Mouse (Mus musculus) granulocyte monocyte progenitor cell, adult 5-6 weeks (primary cell): ENCODE data around the gene Pmm1. TPM values are rescaled to one million over a fixed set of nuclear protein-coding genes. Genes with fewer than 3 reads are reported as not detected.

Experiments used
- ATAC-seq: replicated peaks from 2 replicates; pipeline ENCODE4 v1.8.0; 2016; ENCODE audit warnings: mild to moderate bottlenecking, moderate TSS enrichment, inconsistent platforms; ENCODE audit not compliant: poor library complexity, severe bottlenecking
- total RNA-seq, 2 experiments: library from RNA; stranded (forward) in 1 of 2; stranded (reverse) in 1 of 2; fragments of 200-712, 200-1000 nt in 1 of 2; fragments of >200 nt in 1 of 2; fragmentation: Nextera tagmentation in 1 of 2; gene quantifications; 2 replicates each; pipeline ENCODE4 v1.2.3; 2014 to 2017

The Pmm1 gene
- total RNA-seq, 2 experiments from 2014 or later: 19.5 to 32.7 TPM

DNA sequence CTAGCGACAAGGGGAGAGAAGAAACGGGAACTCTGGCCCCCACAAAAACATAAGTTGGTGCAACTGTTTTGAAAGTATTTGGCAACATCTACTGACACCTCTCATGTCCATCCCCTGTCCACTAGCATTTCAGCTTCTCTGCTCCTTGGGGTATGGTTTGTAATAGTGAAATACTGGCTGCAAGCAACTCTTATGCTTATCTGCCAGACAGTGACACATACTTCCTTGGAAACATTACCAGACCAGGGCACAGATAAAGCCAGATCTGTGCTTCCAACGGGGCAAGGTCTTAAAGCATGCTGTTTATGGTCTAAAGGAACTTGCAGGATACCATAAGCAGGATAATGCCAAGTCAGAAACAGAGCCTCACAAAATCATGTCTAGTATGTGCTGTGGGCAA, 1.8 kb downstream of the Pmm1 start:
- ATAC-seq: peak; percentile 23

- no peak for ATAC-seq
These were observed 3.1 kb downstream of the Pmm1 start for GRCm38 (mm10) chr15:81957598-81957997.

DNA sequence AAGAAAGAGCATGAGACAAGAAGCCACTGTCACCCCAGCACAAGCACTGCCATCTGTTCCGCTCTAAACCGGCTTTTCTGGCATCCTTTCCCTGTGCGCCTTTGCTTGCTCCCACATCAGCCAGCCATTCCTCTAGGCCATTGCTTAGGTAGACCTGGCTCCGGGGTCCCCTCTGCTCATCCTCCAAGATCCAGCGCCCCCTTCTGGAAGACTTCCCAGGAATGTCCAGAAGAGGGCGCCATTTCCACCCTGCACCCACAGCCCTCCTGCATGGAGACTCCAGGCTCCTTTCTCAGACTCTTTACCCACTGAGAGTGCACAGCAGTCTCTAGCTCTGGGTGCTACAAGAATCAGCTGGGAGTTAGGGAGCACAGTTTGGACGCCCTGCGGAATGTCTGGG, 4.3 kb downstream of the Pmm1 start:
- peak; percentile 16; the same call in 1 of the 2 replicates for ATAC-seq

DNA sequence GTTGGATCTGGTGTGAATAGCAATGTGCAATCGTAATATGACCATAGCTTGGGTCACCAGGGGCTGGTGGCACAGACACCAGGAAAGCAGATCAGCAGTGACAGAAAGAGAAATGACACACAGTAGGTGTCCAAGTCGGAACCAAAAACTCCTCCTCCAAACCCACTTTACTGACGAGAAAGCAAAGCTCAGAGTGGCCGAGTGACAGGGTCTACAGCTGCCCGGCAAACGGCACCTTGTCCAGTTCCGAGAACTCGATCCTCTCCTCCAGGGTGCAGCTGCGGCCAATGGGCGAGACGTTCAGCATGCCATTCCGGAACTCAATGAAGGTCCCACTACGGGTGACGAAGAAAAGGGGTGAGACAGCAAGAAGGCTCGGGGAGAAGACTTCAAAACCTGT, 5.3 kb downstream of the Pmm1 start:
- no peak for ATAC-seq

- no peak for ATAC-seq
These were observed 6.0 kb downstream of the Pmm1 start for GRCm38 (mm10) chr15:81954716-81955115.

DNA sequence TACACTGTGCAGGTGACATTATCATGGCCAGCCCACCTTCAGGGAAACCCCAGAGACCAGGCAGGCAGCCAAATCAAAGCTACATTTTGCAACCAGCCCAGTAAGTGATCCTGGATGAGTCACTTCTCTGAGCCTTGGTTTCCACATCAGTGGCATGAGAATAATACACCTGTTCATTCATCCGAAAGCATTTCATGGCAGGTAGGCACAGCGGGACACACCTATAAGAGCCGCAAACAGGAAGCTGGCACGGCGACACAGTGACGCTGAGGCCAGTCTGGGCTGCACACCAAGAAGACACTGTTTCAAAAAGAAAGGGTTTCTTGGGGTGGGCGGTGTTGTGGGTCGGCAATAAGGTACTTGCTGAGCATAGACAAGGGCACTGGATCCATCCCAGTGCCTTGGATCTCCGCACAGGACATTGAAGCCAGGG, 6.6 kb downstream of the Pmm1 start:
- no peak for ATAC-seq

DNA sequence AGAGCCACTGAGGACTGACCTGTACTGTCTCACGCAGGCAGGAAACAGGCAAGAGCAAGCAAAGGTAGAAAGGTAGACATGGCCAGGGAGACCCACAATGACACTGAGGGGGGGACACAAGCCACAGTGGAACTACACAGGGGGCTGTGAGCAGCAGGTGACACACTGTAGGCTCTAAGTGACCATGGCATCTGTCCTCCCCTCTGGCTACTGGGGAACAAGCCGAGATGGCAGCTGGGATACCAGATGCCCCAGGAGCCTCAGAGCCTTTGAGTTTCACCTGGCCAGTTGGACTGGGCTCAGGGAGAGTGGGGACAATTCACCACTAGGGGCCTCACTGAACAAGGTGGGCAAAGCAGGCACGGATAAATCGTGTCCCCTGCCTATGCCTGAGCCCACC, 8.4 kb downstream of the Pmm1 start:
- ATAC-seq: no peak

DNA sequence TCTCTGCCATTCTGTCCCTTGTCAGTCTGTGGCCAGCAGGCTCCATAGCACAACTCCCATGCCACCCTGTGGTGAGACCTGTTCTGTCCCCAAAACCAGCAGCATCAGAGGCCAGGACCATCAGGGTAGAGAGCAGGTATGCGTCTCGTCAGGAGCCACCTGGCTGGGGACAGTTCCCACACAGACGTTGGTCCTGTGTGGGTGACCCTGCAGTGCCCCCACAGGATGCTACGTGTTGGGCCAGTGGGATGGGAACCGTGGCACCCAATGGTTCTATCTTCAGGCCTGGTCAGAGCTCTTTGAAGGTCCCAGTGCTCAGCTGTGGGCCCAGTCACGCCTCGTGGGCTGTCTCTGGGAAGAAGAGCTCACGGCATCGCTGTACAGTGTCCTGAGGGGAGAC, 9.6 kb downstream of the Pmm1 start:
- no peak for ATAC-seq

GRCm38 (mm10) chr15:81950716-81951115, 10.0 kb downstream of the Pmm1 start:
- no peak for ATAC-seq

GRCm38 (mm10) chr15:81949476-81950131, 11.1 kb downstream of the Pmm1 start:
- no peak for ATAC-seq

- ATAC-seq: no peak
These were observed 11.7 kb downstream of the Pmm1 start for GRCm38 (mm10) chr15:81949076-81949475.

DNA sequence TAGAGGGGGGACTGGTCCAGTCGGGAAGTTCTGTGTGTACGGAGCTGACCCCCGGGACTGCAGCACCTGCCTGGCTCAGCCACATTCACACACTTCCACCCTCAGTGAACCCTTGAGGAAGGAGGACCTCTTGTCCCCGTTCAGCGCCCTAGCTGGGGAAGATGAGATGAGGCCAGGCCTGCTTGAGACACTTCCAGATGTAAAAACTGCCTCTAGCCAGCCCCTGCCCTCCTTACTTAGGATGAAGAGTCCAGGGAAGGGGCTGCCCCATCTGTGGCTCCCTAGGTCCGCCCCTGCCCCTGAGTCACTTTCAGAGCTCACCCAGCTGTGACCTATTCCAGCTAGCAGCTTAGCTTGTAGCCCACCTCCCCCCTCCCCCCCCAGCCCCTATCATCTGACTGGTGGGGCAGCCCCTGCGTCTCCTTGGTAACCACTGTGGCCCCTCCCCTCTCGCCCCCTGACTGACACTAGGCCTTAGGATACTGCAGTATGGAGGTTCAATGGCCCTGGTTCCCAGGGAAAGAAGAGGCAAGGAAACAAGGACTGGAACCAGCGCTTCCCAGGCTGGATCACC, 17.5 kb downstream of the Pmm1 start:
- no peak for ATAC-seq

DNA sequence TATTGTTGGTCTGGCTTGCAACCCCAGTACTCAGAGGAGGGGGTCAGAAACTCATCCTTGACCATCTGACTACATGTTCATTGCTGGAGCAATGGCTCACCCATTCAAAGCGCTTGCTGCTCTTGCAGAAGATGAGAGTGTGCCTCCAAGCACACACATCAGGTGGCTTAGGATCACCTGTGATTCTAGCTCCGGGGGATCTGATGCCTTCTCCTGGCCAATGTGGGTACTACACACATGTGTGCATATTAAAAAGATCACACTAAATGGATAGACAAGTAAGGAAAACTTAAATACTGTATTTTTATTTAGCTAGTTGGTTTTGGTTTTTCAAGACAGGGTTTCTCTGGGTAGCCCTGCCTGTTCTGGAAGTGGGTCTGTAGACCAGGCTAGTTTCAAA, 19.7 kb downstream of the Pmm1 start:
- no peak for ATAC-seq

DNA sequence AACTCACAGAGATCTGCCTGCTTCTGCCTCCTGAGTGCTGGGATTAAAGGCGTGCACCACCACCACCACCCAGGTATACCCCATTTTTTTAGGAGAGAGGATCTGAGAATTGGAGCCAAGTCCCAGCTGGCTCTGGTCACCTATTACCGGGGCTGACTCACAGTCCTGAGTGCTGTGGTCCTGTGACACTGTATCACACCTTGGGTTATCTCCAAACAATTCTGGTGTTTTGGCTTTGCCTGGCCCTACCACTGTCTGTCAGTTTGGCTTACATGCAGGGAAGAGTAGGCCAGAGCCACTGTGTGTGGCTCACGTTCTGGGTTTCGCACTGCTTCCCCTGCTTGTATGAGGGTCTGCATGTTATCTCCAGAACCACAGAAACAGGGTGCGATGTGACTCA, 20.5 kb downstream of the Pmm1 start:
- no peak for ATAC-seq

DNA sequence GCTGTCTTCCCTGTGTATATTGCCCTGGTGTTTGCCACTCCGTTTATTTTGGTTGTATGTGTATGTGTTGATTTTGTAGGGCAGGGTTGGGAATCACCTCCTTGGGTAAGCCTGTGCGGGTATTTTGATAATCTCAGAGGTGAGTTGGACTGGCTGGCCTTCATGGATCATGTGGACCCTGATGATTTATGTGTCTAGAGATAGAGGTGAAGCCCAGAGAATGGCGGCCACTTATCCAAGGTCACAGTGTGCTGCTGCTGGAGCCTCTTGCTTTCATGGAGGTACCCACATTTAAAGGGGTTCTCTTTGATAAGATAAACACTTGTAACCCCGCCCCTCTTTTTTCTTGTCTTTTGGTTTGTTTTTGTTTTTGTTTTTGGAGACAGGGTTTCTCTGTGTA, 21.0 kb downstream of the Pmm1 start:
- no peak for ATAC-seq

- no peak for ATAC-seq
These were observed 21.5 kb downstream of the Pmm1 start for GRCm38 (mm10) chr15:81939157-81939715.

- peak; percentile 56; the same call in 1 of the 2 replicates for ATAC-seq
These were observed 22.5 kb downstream of the Pmm1 start for GRCm38 (mm10) chr15:81938246-81938645.

- ATAC-seq: no peak
These were observed 23.4 kb downstream of the Pmm1 start for GRCm38 (mm10) chr15:81937098-81937972.

GRCm38 (mm10) chr15:81936679-81937078, 24.1 kb downstream of the Pmm1 start, which contains the start of gene Csdc2:
Gene Csdc2, plus strand, starts transcription at chr15:81936759.
- no peak for ATAC-seq

DNA sequence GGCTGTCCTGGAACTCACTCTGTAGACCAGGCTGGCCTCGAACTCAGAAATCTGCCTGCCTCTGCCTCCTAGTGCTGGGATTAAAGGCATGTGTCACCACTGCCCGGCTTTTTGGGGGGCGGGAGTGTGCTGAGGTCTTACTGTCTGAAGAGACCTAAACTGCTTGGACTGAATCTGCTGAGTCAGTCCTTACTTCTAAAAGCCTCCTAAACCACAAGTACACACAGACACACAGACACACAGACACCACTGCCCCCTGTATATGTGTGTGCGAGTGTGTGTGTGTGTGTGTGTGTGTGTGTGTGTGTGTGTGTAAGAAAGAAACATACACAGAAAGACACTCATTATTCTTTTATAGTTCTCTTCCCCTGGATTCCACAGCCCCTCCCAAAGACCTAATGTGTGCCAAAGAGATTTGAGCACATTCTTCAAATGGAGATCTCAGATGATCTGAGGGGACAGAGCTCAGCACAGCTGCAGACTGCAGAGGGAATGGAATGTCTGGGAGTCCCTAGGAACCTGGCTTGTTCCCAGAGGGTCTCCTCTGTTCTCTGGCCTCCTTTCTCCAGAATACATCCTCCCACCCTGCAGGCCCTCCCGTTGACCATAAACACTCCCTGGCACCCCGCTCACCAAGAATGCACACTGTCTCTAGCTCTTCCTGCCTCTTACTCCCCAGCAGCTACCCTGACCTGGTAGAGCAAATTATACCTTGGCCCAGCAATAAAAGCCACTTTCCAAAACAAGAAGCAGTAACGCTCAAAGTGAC, 24.7 kb downstream of the Pmm1 start:
- ATAC-seq: no peak
